Mouse (Mus musculus) small intestine, adult 10 weeks (tissue): ENCODE measurements around the gene Scd1. TPM values are rescaled to one million over a fixed set of nuclear protein-coding genes. Genes with fewer than 3 reads are reported as not detected.

Source experiments
- polyA plus RNA-seq: library from polyadenylated mRNA; stranded (reverse); fragments of 350-450 nt; fragmentation: Illumina TruSeq; extraction: RNeasy Lipid Tissue Mini Kit (QIAGEN cat#74804); gene quantifications from one replicate; pipeline ENCODE4 v1.2.3, GENCODE M21; 2014; ENCODE audit warnings: low replicate concordance

Gene Scd1
- polyA plus RNA-seq, result 258 TPM

GRCm38 (mm10) chr19:44407341-44408222 lies at the start of gene Scd1:
Gene Scd1 (minus strand): TSS chr19:44407879.

Other genes starting within 250 kb of the Scd1 start
- gene Pkd2l1, start 215.4 kb downstream of the Scd1 start, polyA plus RNA-seq, result not detected
- gene Scd3, start 204.6 kb downstream of the Scd1 start, polyA plus RNA-seq, result not detected
- gene Scd2, start 114.2 kb downstream of the Scd1 start, polyA plus RNA-seq, result 15.4 TPM
- gene Scd4, start 74.8 kb downstream of the Scd1 start, polyA plus RNA-seq, result 0.19 TPM
- not detected for gene Wnt8b, start 85.6 kb upstream of the Scd1 start, polyA plus RNA-seq
- not detected for gene Sec31b, start 138.0 kb upstream of the Scd1 start, polyA plus RNA-seq
- not detected for gene Gm20538, start 145.0 kb upstream of the Scd1 start, polyA plus RNA-seq
- gene Ndufb8, start 147.6 kb upstream of the Scd1 start, polyA plus RNA-seq, result 40.8 TPM
- 10.1 TPM for gene Hif1an, start 155.0 kb upstream of the Scd1 start, polyA plus RNA-seq